Mouse (Mus musculus) retina, embryonic 14.5 days (tissue): Measurements from ENCODE around the gene Pilrb2.
"Not testable (repeated sequence)": the region's sequence is repeated elsewhere in the genome, so short reads cannot be mapped to it uniquely, and the experiment has no call there.

Experiments used
- DNase-seq: peaks from one replicate; pipeline ENCODE4 v3.0.0-alpha.2; 2015; ENCODE audit warnings: low spot score

Pilrb2 gene

GRCm38 (mm10) chr5:137871644-137872380 lies at the start of gene Pilrb2:
Gene Pilrb2 (minus strand): TSS chr5:137871815.
- DNase-seq = not testable (repeated sequence)

- no peak for DNase-seq
Measured at GRCm38 (mm10) chr5:137915550-137915949, 43.9 kb upstream of the Pilrb2 start.

- peak; percentile 3 for DNase-seq
Measured at GRCm38 (mm10) chr5:137914508-137914907, 42.9 kb upstream of the Pilrb2 start.

GRCm38 (mm10) chr5:137909564-137910262 lies 38.1 kb upstream of the Pilrb2 start:
- DNase-seq = no peak

GRCm38 (mm10) chr5:137897812-137898211 lies 26.2 kb upstream of the Pilrb2 start:
- no peak for DNase-seq

GRCm38 (mm10) chr5:137892954-137893353 lies 21.3 kb upstream of the Pilrb2 start:
- peak; percentile 7 for DNase-seq

GRCm38 (mm10) chr5:137887666-137888065 lies 16.1 kb upstream of the Pilrb2 start:
- no peak for DNase-seq

GRCm38 (mm10) chr5:137885894-137886293 lies 14.3 kb upstream of the Pilrb2 start:
- DNase-seq = peak; percentile 76

GRCm38 (mm10) chr5:137883345-137883744 lies 11.7 kb upstream of the Pilrb2 start:
- DNase-seq = no peak

- DNase-seq = no peak
Measured at GRCm38 (mm10) chr5:137882922-137883321, 11.3 kb upstream of the Pilrb2 start.

GRCm38 (mm10) chr5:137877860-137878259 lies 6.2 kb upstream of the Pilrb2 start:
- peak; percentile 29 for DNase-seq

GRCm38 (mm10) chr5:137875054-137875453 lies 3.4 kb upstream of the Pilrb2 start:
- DNase-seq = no peak

GRCm38 (mm10) chr5:137872381-137872702 lies 727 bp upstream of the Pilrb2 start:
- DNase-seq = not testable (repeated sequence)

- not testable (repeated sequence) for DNase-seq
Measured at GRCm38 (mm10) chr5:137868600-137868999, 3.0 kb downstream of the Pilrb2 start.

GRCm38 (mm10) chr5:137864008-137864407 lies 7.6 kb downstream of the Pilrb2 start:
- not testable (repeated sequence) for DNase-seq

GRCm38 (mm10) chr5:137857960-137858710 lies 13.5 kb downstream of the Pilrb2 start, which contains the start of gene Pilrb1:
Gene Pilrb1 (minus strand): TSS chr5:137858106.
- DNase-seq = not testable (repeated sequence)

GRCm38 (mm10) chr5:137856870-137857269 lies 14.7 kb downstream of the Pilrb2 start:
- DNase-seq = not testable (repeated sequence)

GRCm38 (mm10) chr5:137854907-137855306 lies 16.7 kb downstream of the Pilrb2 start:
- DNase-seq = not testable (repeated sequence)

- DNase-seq = not testable (repeated sequence)
Measured at GRCm38 (mm10) chr5:137850313-137850712, 21.3 kb downstream of the Pilrb2 start.

GRCm38 (mm10) chr5:137837110-137837509 lies 34.5 kb downstream of the Pilrb2 start:
- DNase-seq = not testable (repeated sequence)

GRCm38 (mm10) chr5:137836611-137837010 lies 35.0 kb downstream of the Pilrb2 start:
- DNase-seq = no peak

- DNase-seq = not testable (repeated sequence)
Measured at GRCm38 (mm10) chr5:137835966-137836520, 35.6 kb downstream of the Pilrb2 start, which contains the start of gene Pilra. Gene Pilra (minus strand): TSS chr5:137836281.
